In the genomic region with DNA sequence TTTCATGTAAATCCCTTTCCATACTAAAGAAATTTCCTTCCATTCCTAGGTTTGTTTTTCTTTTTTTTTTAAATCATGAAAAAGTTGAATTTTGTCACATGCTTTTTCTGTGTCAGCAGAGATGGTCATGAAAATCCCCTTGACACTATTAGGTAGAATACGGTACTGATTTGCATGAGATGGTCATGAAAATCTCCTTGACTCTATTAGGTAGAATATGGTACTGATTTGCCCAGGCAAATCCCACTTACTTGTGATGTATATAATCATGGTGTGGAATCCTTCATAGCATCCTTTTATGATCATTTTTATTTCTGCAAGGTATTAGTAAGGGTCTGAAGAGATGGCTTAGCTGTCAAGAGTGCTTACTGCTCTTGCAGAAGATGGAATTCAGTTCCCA, we compare ENCODE assay signal across 13 mouse cellular contexts. TPM values are rescaled to one million over a fixed set of nuclear protein-coding genes. Genes with fewer than 3 reads are reported as not detected.
DNase-seq lines count a peak whose midpoint lies in the region; ATAC-seq lines count a peak whose summit lies in the region.
"Had no signal": no experiment of that assay in that cellular context is flagged by ENCODE, and none has a peak within 500 bp of the region (broad histone marks: within the 10 kb centered on the region; RNA-seq: fewer than 3 reads in every experiment).

No protein-coding gene starts in this region.

- H3K4me1 ChIP-seq in forebrain, embryonic 10.5 days: peaks cover 14% of the 10 kb centered on the region; the same call in 1 of the 2 replicates
- peaks cover 10% of the 10 kb centered on the region for H3K4me1 ChIP-seq in forebrain, embryonic 13.5 days
- H3K4me1 ChIP-seq in midbrain, embryonic 11.5 days (ENCODE audit: control insufficient read depth, insufficient read depth, low read length): no peaks in the 10 kb centered on the region; the same call in 1 of the 2 replicates
- peaks cover 16% of the 10 kb centered on the region for H3K4me1 ChIP-seq in midbrain, embryonic 13.5 days (replicated peaks)

- H3K9ac ChIP-seq in forebrain, embryonic 13.5 days: no peak overlapping the region
- H3K9ac ChIP-seq in midbrain, embryonic 11.5 days (ENCODE audit: low read length): no peak overlapping the region
- no peak overlapping the region for H3K9ac ChIP-seq in midbrain, embryonic 13.5 days (replicated peaks)

- DNase-seq in forebrain, embryonic 10.5 days (ENCODE audit: extremely low spot score, low spot score): no peak
- peak; percentile 89 for DNase-seq in midbrain, embryonic 11.5 days (ENCODE audit: low spot score, missing footprints)
- DNase-seq in embryo, embryonic 10.5 days (ENCODE audit: low spot score): peak; percentile 72
- no peak for DNase-seq in layer of hippocampus, adult 18-20 months (ENCODE audit: low spot score in 2 of 2)
- no peak for DNase-seq in kidney, postnatal 25 days
- no peak for DNase-seq in adrenal gland, adult 18-20 months (ENCODE audit: low spot score in 2 of 2)
- DNase-seq: heart, postnatal 10 days; right cerebral cortex, postnatal 14 days had no signal

- H3K4me3 ChIP-seq in forebrain, embryonic 10.5 days: no peak overlapping the region
- no peak overlapping the region for H3K4me3 ChIP-seq in forebrain, embryonic 13.5 days
- no peak overlapping the region for H3K4me3 ChIP-seq in midbrain, embryonic 11.5 days (ENCODE audit: low read depth, low read length)
- no peak overlapping the region for H3K4me3 ChIP-seq in midbrain, embryonic 13.5 days (replicated peaks)

- H3K27me3 ChIP-seq in forebrain, embryonic 10.5 days (ENCODE audit: poor library complexity, severe bottlenecking): no peaks in the 10 kb centered on the region
- no peaks in the 10 kb centered on the region for H3K27me3 ChIP-seq in forebrain, embryonic 13.5 days
- no peaks in the 10 kb centered on the region for H3K27me3 ChIP-seq in midbrain, embryonic 11.5 days (ENCODE audit: control insufficient read depth, insufficient read depth, low read length)
- no peaks in the 10 kb centered on the region for H3K27me3 ChIP-seq in midbrain, embryonic 13.5 days

- no peak overlapping the region for H3K4me2 ChIP-seq in forebrain, embryonic 13.5 days
- no peak overlapping the region for H3K4me2 ChIP-seq in midbrain, embryonic 11.5 days
- H3K4me2 ChIP-seq in midbrain, embryonic 13.5 days (replicated peaks): no peak overlapping the region

- H3K27ac ChIP-seq in forebrain, embryonic 10.5 days: peak overlapping the region; percentile 77
- H3K27ac ChIP-seq in forebrain, embryonic 13.5 days: no peak overlapping the region
- H3K27ac ChIP-seq in midbrain, embryonic 11.5 days (ENCODE audit: low read depth, low read length): no peak overlapping the region
- no peak overlapping the region for H3K27ac ChIP-seq in midbrain, embryonic 13.5 days
- H3K27ac ChIP-seq: stomach, postnatal 0 days had no signal

- no peak for ATAC-seq in forebrain, embryonic 13.5 days
- no peak for ATAC-seq in midbrain, embryonic 11.5 days (ENCODE audit: low FRiP score)
- ATAC-seq in midbrain, embryonic 13.5 days: no peak

- no peaks in the 10 kb centered on the region for H3K36me3 ChIP-seq in forebrain, embryonic 10.5 days (replicated peaks)
- no peaks in the 10 kb centered on the region for H3K36me3 ChIP-seq in forebrain, embryonic 13.5 days (ENCODE audit: poor library complexity, severe bottlenecking)
- H3K36me3 ChIP-seq in midbrain, embryonic 11.5 days (ENCODE audit: control insufficient read depth, insufficient read depth, low read length): no peaks in the 10 kb centered on the region
- H3K36me3 ChIP-seq in midbrain, embryonic 13.5 days: no peaks in the 10 kb centered on the region

- H3K9me3 ChIP-seq in forebrain, embryonic 10.5 days: no peaks in the 10 kb centered on the region
- no peaks in the 10 kb centered on the region for H3K9me3 ChIP-seq in forebrain, embryonic 13.5 days (replicated peaks)
- H3K9me3 ChIP-seq in midbrain, embryonic 11.5 days (ENCODE audit: control insufficient read depth, low read length): no peaks in the 10 kb centered on the region
- no peaks in the 10 kb centered on the region for H3K9me3 ChIP-seq in midbrain, embryonic 13.5 days

- WGBS in forebrain, embryonic 10.5 days: 5% methylated on average over 1 of the region's 1 CpGs
- 5% methylated on average over 1 of the region's 1 CpGs for WGBS in forebrain, embryonic 13.5 days
- 10% methylated on average over 1 of the region's 1 CpGs for WGBS in midbrain, embryonic 11.5 days
- WGBS in midbrain, embryonic 13.5 days: 2% methylated on average over 1 of the region's 1 CpGs

RNA-seq across cellular contexts. Expression of gene Akain1, which starts 17.5 kb away (rescaled TPM):
- not detected in 2 replicates for polyA plus RNA-seq in forebrain, embryonic 10.5 days (2016; fragmentation: Nextera tagmentation; extraction: Ambion mirVana)
- polyA plus RNA-seq in forebrain, embryonic 13.5 days (2015; fragmentation: Nextera tagmentation; extraction: Ambion mirVana): 0.13 and 0.15 TPM in 2 replicates
- 0.11 TPM in 1 of 2 replicates, not detected in the other for polyA plus RNA-seq in midbrain, embryonic 11.5 days (2014; fragmentation: Nextera tagmentation; extraction: Ambion mirVana)
- polyA plus RNA-seq in midbrain, embryonic 13.5 days (2015; fragmentation: Nextera tagmentation; extraction: Ambion mirVana): 0.24 and 0.26 TPM in 2 replicates
- 10 to 100 TPM; 17.5 to 19.7 TPM for total RNA-seq in layer of hippocampus, adult 18-20 months (2021)
- not detected for total RNA-seq in adrenal gland, adult 18-20 months (2021)
- total RNA-seq: heart, postnatal 10 days had no signal
- polyA plus RNA-seq: kidney, embryonic 14.5 days; lung, embryonic 16.5 days had no signal

RNA-seq across cellular contexts. Expression of gene Zbtb14, which starts 38.7 kb away (rescaled TPM):
- 34.4 and 36.2 TPM in 2 replicates for polyA plus RNA-seq in forebrain, embryonic 10.5 days (2016; fragmentation: Nextera tagmentation; extraction: Ambion mirVana)
- polyA plus RNA-seq in forebrain, embryonic 13.5 days (2015; fragmentation: Nextera tagmentation; extraction: Ambion mirVana): 36.2 and 39.3 TPM in 2 replicates
- polyA plus RNA-seq in midbrain, embryonic 11.5 days (2014; fragmentation: Nextera tagmentation; extraction: Ambion mirVana): 35.7 and 38.3 TPM in 2 replicates
- polyA plus RNA-seq in midbrain, embryonic 13.5 days (2015; fragmentation: Nextera tagmentation; extraction: Ambion mirVana): 35.0 and 39.0 TPM in 2 replicates
- 10 to 100 TPM; 21.3 TPM for total RNA-seq in layer of hippocampus, adult 18-20 months (2021)
- total RNA-seq in adrenal gland, adult 18-20 months (2021): 10 to 100 TPM; 11.1 to 14.5 TPM

Comparison
In these comparisons a context has a peak if more than half of its experiments do, and no peak if none do; other contexts are left out.
1. DNase-seq: peak in midbrain, embryonic 11.5 days (single experiment) and embryo, embryonic 10.5 days (single experiment); none in forebrain, embryonic 10.5 days (single experiment), layer of hippocampus, adult 18-20 months (0 of 2), kidney, postnatal 25 days (0 of 2) and adrenal gland, adult 18-20 months (0 of 2).